Mouse (Mus musculus): ENCODE results near the gene Prdx5. TPM values are rescaled to one million over a fixed set of nuclear protein-coding genes. Genes with fewer than 3 reads are reported as not detected.

Gene Prdx5
- 100 to 1,000 TPM; 244 to 253 TPM for polyA plus RNA-seq (2017; shearing (Covaris generic))

DNA sequence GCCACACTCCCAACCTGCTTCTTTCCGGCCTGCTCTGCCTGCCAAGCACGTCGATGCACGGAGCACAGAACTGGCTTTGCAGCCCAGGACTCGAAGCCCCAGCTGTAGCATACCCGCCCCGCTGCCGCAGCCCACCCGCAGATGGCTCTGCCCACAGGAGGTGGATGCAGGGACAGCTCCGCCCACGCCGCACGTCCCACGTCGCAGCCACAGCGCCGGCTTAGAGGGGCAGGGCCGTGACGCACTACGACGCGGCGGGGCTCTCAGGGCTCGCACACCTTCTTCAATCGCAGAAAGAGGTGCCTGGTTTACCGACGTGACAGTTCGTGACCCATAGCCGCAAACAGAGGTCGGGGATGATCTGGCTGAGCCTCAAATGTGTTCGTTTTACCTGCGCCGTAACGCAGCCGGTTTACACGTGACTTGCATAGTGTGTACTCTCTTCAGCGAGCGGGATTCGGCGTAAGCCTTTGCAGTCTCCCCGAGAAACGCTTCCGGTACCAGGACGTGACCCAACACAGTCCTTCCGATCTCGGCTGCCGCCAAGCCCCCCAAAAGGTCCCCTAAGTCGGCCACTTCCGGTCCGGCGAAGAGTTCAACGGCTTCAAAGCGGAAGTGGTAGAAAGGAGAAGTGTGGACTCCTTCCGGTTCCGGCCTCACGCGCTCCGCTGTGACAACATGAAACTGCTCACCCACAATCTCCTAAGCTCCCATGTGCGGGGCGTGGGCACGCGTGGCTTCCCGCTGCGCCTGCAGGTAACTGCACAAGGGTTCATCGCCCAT lies at the start of gene Prdx5, which contains the start of gene Trmt112:
Gene Prdx5, minus strand, starts transcription at position 600 of the 783 bp plus-strand sequence.
Gene Trmt112, plus strand, starts transcription at position 192 of the 783 bp plus-strand sequence.
- peak; percentile 85 for ATAC-seq

DNA sequence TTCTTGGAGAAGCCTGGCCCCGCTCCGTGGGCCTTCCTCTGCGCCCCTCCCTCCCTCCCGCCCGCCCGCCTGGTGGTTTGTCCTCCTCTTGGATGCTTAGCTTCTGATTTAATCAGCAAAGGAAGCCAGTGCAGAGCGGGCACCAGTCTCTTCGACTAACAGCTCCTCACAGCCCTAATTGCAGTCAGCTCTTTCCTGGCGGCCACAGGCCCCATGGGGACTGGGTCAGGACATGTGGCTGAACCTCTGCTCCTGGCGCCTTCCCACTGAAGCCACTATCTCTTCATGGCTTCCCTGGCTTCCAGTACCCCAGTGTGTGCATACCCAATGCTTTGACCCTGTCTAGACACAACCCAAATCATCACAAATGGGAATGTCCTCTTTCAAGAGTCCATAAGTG lies 46.6 kb upstream of the Prdx5 start:
- ATAC-seq: no peak

DNA sequence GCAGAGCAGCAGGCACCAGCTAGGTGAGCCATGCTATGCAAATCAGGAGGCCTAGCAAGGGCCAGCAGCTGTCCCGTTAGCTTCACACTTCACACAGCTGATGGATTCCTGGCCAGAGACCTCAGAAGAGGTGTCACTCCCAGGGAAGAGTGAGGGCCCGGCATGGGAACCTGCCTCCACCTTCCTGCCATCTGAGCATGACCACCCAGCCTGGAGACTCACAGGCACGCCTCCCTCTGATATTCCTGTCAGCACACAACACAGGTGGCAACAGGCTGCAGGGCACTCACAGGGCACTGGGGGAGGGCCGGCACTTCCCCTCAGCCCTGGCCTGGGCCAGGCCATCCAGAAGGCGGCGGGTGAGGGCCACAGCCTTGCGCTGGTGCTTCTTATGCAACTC lies 45.5 kb upstream of the Prdx5 start:
- ATAC-seq: no peak

DNA sequence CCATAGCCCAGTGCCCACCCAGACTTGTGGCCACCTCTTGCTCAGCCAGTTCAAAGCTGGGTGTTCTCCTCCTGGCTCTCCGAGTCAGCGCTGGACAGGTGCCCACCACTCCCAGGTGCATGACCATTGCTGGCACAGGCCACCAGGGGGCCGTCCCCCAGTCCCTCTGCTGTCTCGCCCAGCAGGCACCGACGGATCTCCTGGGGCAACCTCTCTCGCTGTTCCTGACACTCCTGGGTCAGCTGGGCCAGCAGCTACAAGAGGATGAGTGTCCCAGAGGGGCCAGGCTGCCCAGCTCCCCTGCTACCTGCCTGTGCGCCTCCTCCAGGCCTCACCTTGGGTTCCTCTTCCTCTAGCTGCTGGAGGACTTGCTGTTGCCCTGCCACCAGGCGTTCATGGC lies 44.1 kb upstream of the Prdx5 start:
- ATAC-seq: no peak

DNA sequence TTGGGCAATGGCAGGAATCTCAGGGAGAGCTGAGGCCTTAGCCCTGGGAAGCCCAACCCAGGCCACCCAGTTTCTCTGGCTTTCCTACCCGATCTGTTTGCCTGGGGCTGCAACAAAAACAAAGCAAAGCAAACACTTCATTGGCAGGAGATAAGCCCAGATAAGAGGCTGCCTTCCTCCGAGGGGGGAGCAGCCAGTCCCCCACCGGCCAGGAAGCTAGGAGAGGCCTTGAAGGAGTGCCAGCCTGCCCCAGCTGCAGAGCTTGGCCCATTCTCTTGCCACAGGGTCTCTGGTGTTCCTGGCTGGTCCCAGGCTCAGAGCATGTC lies 42.8 kb upstream of the Prdx5 start:
- ATAC-seq: peak; percentile 26

DNA sequence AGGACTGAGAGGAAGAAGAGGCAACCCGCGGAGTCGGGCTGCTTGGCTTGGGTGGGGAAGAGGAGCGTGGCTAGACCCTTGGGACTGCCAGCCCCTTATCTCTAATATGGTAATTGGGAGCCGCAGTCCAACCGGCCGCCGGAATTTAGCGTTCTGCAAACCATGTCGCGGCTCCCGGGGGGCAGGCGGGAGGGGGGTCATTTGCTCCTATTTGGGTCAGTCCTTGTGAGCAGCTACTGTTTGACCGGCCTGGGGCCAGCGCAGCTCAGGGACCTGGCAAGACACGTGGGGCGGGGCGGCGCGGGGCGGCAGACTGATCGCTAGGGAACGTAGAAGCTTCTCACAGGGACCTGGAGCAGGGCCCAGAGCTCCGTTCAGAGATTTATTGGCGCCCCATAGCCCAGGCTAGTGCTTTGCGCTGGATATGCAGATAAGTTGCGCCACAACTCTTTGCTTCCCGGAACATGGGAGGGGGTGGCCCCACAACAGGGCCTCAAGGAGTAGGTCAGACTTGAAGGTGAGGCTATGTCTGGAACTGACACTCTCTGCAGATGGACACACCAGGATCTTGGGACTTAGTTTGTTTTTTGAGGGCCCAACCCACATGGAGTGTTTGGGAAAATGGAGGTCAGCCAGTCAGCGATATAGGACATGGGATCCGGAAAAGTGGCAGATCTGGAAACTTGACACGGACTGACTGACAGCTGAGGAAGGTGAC lies 42.2 kb upstream of the Prdx5 start:
- no peak for ATAC-seq

DNA sequence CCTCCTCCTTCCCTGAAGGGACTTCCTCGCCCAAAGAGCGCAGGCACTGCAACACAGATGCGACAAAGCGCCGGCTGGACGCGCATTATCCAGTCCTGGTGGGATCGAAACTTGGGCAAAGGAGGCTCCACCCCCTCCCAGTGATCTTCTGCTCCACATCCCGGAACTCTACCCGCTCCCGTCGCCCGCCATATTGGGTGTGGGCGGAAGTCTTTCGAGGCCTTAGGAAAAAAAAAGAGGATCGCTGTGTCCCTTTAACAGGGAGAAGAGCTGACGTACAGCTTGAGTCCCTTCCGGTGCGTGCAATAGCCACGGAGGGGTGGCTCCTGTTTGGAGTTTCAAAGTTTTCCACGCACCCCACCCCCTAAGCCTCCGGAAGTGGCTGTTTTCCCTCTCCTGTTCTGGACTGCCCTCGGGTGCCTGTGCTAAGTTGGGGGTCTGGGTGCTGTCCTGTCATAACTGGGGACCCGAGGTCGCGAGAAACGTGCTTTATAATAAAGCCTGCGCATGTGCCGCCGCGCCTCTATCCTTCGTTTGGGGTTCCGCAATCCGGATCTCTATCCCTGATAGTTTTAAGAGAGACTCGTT lies 41.6 kb upstream of the Prdx5 start:
- peak; percentile 46 for ATAC-seq

DNA sequence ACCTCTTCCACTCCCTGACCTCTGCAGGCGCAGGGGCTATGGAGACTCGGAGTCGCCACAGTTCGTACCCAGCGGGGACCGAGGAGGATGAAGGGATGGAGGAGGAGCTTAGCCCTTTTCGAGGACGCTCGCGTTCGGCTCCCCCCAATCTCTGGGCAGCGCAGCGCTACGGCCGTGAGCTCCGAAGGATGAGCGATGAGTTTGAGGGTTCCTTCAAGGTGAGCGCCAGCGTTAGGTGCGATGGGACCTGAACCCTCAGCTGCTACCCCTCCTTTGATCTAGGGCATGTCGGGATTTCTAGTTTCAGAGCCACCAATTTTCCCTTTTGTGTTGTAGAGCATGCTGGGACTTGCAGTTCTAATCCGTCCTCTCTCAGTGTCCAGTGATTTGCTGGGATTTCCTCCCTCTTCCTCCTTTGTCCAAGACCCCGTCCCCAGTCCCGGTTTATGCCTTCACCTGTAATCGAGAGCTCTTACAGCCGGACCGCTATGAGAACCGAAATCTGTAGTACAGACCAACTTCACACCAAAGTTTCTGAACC lies 40.8 kb upstream of the Prdx5 start:
- ATAC-seq: peak; percentile 21

DNA sequence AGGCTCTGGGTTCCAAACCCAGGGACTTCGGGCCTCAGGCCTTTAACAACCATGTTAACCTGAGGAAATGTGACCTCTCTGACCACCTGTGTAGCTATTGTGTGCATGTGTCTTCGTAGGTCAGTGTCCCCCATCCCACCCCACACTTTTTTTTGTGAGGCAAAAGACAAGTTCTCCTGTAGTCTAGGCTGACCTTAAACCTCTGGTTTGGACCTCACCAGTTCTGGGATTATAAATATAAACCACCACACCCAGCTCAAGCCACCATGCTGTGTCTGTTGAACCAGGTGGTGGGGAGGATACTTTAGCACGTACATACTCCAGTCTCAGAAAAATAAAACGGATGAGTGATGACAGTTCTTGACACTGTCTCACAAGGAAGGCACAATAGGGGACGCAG lies 40.0 kb upstream of the Prdx5 start:
- ATAC-seq: no peak

DNA sequence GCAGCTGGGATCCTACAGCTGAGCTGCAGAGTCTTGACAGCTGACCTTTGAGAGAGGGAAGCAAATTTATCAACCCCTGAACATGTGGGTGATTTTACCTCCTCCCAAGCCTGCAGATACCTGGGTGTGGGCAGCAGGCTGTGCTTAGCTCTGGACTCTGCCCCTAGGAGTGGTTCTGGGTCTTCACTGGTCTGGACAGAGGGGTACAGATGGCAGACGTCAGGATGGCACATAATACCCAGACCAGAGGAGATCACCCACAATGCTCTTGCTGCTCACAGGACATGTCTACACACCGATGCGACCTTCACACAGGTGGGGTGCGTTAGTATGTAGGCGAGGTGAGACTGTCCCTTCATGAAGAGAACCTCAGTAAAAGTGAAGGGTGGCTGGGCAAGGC lies 39.6 kb upstream of the Prdx5 start:
- no peak for ATAC-seq

DNA sequence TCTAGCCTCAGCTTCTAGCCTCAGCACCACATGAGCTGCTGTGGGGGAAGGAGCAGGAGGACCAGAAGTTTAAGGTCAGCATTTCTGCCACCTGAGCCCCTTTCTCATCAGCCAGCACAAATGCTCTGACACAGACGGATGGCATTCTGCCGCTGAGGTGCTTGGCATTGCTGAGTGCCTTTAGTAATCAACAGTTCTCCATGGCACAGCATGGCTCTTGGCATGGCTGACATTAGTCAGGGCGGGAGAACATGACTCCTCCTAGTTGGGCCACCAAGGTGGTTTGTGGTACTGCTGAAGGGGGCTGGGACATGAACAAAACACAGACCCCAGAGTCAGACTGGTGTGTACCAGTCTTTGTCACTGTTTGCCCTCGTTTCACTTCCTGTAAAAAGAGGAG lies 38.3 kb upstream of the Prdx5 start:
- no peak for ATAC-seq

DNA sequence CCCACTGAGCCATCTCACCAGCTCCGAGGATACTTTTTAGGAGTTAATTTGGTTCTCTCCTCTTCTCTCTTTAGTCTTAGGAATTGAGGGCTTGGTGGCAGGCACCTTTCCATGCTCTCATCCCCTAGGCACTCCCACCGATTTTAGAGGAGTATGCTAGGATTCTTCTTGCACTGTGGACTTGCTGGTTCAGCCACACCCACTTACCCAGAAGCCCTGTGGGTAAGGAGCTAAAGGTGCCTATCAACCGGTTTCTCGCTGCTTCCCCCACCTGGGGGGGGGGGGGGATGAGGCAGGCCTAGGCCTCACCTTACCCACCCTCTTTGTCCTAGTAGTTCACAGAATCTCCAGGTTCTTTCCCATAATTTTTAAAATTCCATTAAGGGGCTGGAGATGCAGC lies 37.8 kb upstream of the Prdx5 start:
- no peak for ATAC-seq

DNA sequence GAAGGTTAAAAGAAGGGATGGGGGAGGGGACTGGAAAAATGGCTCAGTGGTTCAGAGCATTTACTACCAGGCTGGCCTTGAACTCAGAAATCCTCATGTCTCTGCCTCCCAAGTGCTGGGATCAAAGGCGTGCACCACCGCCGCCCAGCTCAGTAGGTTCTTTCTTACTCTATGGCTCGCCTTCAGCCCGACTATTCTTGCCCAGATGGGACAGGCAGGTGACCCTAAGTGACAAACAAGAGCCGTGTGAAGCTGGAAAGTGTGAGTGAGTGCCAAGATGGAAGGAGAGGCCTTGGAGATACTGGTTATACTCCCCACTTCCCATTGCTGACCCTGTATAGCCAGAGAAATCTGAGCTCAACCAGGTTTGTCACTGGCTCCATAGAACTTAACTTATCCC lies 33.8 kb upstream of the Prdx5 start:
- no peak for ATAC-seq

DNA sequence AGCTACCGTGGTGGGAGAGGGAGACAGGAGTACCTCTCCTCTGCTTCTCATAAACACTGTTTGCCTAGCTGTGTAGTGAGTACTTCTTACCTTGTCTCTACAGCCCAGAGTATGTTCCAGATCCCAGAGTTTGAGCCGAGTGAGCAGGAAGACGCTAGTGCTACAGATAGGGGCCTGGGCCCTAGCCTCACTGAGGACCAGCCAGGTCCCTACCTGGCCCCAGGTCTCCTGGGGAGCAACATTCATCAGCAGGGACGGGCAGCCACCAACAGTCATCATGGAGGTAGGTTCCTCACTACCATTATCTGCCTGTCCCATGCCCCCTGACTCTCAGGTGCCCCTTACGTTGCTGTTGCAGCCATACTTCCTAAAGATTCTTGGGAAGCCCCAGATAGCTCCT lies 32.9 kb upstream of the Prdx5 start:
- no peak for ATAC-seq

DNA sequence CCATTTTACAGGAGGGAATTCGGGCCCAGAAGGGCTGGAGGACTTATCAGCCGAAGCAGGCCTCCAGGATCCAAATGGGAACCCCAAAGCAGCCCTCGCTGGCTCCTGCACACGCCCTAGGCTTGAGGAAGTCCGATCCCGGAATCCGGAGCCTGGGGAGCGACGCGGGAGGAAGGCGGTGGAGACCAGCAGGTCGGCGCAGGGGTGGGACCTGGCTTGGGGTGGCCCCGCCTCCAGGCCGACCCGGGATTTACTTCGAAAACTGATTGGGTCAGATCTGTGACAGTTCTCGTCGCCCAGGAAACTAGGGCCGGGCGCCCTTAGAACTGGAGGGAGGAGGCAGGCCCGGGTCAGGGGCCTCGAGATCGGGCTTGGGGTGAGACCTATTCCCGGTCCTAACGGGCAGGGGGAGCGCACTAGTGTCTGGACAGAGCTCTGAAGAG lies 32.4 kb upstream of the Prdx5 start, which contains the start of gene Gpr137:
Gene Gpr137, minus strand, starts transcription at position 232 of the 443 bp plus-strand sequence.
- ATAC-seq: peak; percentile 76

DNA sequence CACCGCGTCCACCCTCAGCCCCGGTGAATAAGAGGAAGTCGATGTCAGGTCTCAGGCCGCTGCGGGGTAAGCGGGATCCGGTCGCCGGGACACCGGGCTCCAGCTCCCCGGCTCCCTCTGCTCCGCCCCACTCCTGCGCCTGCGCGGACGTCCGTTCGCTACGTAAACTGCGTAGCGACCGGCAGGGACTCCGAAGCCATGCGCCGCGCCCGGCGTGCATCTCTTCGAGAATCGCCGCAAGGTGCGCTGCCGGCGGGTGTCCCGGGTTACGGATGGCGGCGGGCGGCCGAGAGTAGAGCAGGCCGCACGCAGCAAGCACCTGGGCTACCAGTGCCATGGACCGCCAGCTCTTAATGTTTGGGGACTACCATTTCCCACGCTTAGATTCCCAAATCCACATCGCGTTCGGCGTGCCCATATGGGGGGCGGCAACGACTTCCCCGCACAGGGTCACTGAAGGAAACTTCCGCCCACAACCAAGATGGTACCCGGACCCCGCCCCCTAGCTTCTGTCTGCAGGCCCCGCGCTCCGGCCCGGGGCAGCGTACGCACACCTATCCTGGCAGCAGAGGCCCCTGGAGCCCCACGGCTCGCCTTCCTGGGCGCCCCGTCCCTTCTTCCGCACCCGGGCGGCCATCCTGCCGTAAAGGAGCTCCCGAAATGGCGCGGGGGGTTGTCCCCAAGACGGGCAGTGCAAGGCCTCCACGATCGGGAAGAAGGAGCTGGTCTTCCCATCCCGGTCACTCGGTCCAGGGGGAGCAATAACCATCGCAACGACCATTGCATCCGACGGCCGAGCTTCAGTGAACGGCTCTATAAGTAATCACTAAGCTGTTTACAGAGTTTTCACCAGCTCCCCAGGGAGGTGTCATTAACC lies 31.7 kb upstream of the Prdx5 start, which contains the start of gene Bad:
Gene Bad, plus strand, starts transcription at position 490 of the 877 bp plus-strand sequence.
- ATAC-seq: peak; percentile 65

DNA sequence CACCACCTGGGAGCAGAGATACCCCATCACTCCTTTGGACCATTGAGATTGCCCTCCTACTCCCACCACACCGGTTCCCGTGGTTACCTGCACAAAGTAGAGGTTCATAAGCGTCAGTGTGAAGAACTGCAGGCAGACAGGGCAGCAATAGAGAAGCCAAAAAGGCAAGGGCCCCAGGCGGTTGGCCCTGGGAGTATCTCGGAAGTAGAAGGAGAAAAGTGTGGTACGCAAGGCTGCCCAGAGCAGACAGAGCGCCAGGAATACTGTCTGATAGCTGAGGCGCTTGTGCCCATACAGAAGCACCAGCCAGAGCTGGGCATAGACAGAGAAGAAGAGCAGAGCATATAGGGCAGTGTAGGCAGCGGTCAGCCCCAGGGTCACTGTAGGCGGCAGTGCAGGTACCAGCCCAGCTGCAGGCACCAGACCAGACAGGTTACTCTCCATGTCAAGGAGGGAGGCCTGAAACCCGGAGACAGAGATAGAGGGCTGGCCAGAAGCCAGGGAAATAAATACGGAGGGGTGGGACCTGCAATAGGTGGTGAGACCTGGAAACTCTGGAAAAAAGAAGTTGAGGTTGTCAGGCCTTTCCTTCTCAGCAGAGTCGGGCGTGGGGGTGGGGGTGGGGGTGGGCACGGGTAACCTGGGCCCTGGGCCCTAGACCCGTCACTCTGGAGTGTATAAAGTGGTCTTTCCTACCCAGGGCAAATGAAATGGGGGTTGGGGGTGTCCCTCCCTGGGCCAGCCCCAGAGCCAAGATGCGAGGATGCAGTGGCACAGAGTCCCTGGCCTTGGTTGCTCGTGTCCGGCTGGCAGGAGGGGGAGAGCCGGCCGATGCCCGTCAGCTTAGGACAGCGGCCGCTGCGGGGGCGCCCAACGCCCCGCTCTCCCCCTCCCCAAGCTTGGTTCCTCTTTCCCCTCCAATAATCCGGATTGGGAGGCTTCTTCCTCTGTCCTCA lies 30.8 kb upstream of the Prdx5 start:
- ATAC-seq: no peak

DNA sequence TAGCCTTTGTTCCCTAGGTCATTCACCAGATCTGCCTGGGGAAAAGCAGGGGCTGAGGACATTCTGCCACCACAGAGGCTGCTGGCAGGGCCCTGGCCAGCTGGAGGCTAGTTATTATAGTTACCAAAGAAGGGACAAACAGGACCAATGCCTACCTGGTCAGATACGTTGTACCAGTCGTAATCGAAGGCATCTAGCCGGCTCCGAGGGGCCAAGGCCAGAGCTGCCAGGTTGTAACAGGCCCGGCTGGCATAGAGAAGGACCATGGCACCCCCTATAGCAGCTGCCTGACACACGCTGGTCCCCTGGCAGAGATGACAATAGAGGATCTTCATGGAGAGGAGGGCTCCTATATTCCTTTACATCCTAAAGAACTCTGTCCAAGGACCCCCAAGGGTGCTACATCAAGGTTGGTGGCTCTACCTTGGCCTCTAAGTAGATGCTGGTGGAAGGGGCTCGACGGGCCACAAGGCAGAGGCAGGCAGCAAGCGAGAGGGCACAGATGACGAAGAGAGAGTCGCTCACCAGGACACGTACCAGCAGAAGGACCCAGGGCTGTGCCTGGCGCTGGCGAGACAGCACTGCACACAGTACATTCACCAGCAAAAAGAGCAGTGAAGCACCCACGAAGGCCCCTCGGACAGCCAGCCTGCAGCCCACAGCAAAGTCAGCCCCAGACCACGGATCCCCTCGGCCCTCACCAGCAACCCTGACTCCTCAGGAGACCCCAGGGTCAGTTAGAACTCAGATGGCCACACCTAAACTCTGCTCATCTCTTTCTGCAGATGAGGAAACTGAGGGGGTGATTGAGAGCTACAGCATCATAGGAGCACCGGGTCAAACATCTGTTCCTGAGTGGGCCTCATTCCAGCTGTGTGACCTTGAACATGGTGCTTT lies 29.4 kb upstream of the Prdx5 start:
- ATAC-seq: no peak

DNA sequence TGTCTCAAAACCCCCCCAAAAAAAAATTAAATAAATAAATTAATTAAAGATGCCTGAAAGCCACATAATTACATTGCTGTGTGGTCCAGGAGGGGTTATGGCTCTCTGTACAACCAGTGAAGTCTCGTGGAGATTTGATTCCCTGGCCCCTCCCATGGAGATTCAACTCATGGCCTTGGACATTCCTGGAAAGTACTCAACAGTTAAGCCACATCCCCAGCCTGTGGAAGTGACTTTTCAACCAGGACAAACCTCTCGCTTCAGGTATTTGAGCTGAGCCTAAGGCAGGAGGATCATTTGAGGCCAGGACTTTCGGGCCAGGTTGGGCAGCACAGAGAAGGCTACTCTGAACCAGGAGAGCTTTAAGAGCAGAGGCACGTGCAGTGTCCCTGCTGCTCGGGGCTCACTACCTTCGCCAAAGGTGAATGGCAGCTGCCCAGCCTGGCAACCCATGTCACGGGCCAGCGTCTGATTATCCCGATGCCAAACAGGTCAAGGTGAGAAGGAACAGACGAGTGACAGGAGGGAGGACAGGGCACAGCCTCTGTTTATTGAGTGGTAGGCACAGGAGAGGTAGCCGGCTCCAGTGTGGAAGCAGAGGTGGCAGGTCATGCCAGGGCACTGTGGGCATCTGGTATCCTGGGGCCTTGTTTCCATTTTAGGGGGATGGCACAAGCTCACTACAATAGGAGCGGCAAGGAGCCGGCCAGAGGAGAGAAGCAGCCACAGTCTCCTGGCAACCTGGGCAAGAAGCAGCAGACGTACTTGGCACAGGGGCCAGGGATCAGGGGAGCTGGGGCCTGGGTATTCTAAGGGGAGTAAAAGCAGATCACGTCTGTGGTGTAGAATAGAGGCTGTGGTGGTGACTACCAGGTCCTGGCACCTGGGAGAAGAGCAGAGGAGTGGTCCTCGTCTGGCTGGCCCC lies 27.9 kb upstream of the Prdx5 start:
- ATAC-seq: no peak
